Mouse (Mus musculus): Measurements from ENCODE around the gene Smoc1. TPM values are rescaled to one million over a fixed set of nuclear protein-coding genes. Genes with fewer than 3 reads are reported as not detected.

The Smoc1 gene
- polyA plus RNA-seq (2014; fragmentation: Illumina TruSeq; extraction: RNeasy Lipid Tissue Mini Kit (QIAGEN cat#74804); ENCODE audit: insufficient read depth, low read depth, low replicate concordance): 4.0 TPM

DNA sequence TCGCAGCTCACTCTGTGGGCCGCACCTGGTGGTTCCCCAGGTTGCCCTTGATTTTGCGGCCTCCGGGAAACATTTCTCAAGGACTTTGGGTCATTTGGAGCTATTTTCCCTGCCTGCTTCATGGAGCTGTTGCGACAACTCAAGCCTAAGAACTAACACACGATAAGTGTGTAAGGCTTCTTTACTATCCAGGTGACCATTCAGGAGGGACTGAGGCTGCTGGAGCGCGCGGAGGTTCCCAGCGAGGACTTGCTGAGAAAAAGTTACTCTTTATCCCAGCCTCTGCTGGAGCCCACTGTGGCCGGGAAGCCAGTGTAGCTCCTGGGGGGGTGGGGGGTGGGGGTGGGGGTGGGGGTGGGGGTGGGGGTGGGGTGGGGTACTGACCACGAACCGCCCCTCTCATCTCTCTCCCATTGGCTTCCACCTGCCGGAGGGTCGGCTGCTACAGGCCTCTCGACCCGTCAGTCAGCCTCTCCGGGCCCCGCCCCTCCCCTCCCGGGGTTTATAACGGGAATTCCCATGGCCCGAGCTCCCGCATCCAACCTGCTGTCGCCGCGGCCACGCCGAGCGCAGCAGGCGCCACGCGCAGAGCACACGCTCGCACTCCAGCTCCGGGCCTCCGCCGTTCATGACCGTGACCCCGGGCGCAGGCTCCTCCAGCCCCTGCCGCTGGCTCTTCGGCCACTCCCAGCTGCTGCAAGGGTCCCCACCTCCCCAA lies at the start of gene Smoc1:
TSS of gene Smoc1 (plus strand) at position 532 of the 718 bp plus-strand sequence.

Other genes starting within 250 kb of the Smoc1 start
- 30.4 TPM for gene Susd6, start 236.3 kb upstream of the Smoc1 start, polyA plus RNA-seq (2014; fragmentation: Illumina TruSeq; extraction: RNeasy Lipid Tissue Mini Kit (QIAGEN cat#74804); ENCODE audit: insufficient read depth, low read depth, low replicate concordance)
- gene Srsf5, start 81.3 kb upstream of the Smoc1 start, polyA plus RNA-seq (2014; fragmentation: Illumina TruSeq; extraction: RNeasy Lipid Tissue Mini Kit (QIAGEN cat#74804); ENCODE audit: insufficient read depth, low read depth, low replicate concordance): 215 TPM
- gene Slc10a1, start 58.1 kb upstream of the Smoc1 start, polyA plus RNA-seq (2014; fragmentation: Illumina TruSeq; extraction: RNeasy Lipid Tissue Mini Kit (QIAGEN cat#74804); ENCODE audit: insufficient read depth, low read depth, low replicate concordance): not detected

Data from lung, adult 10 weeks (tissue).